Mouse (Mus musculus) CH12.LX (cell line): ENCODE results near the gene Car11.

ENCODE experiments used
- CTCF ChIP-seq, 2 experiments: IDR thresholded peaks in 1 of 2; conservative IDR thresholded peaks in 1 of 2; 2 replicates each; pipeline ENCODE4 v1.5.1; 2011 to 2012; ENCODE audit warnings: low read depth in 2 of 2, low read length in 2 of 2, improper control_type of control experiment in 1 of 2, inconsistent platforms in 1 of 2, mild to moderate bottlenecking in 1 of 2, moderate library complexity in 1 of 2
- ELF1 ChIP-seq: IDR thresholded peaks from 2 replicates; pipeline ENCODE4 v1.6.1; 2014; ENCODE audit warnings: low read depth, mild to moderate bottlenecking, inconsistent platforms, low read length, improper control_type of control experiment
- ETS1 ChIP-seq: conservative IDR thresholded peaks from 2 replicates; pipeline ENCODE4 v1.6.1; 2012; ENCODE audit warnings: low read depth, mild to moderate bottlenecking, inconsistent platforms, low read length, improper control_type of control experiment, moderate library complexity
- GABPA ChIP-seq: IDR thresholded peaks from 2 replicates; pipeline ENCODE4 v1.6.1; 2012; ENCODE audit warnings: low read depth, low read length, improper control_type of control experiment, inconsistent platforms; ENCODE audit not compliant: insufficient replicate concordance
- HCFC1 ChIP-seq: IDR thresholded peaks from 2 replicates; pipeline ENCODE4 v1.6.1; 2012; ENCODE audit warnings: low read depth, mild to moderate bottlenecking, inconsistent platforms, low read length, improper control_type of control experiment
- IRF4 ChIP-seq: IDR thresholded peaks from 2 replicates; pipeline ENCODE4 v1.6.1; 2014; ENCODE audit warnings: low read depth, mild to moderate bottlenecking, inconsistent platforms, low read length, improper control_type of control experiment
- MAX ChIP-seq: IDR thresholded peaks from 2 replicates; pipeline ENCODE4 v1.6.1; 2011; ENCODE audit warnings: low read length, improper control_type of control experiment
- MXI1 ChIP-seq: IDR thresholded peaks from 2 replicates; pipeline ENCODE4 v1.6.1; 2011; ENCODE audit warnings: mild to moderate bottlenecking, low read depth, low read length, improper control_type of control experiment
- POLR2A ChIP-seq: IDR thresholded peaks from 2 replicates; pipeline ENCODE4 v1.6.1; 2011; ENCODE audit warnings: low read depth, mild to moderate bottlenecking, improper control_type of control experiment, low read length
- SIN3A ChIP-seq: IDR thresholded peaks from 2 replicates; pipeline ENCODE4 v1.6.1; 2012; ENCODE audit warnings: low read length, improper control_type of control experiment, inconsistent platforms
- TCF12 ChIP-seq: IDR thresholded peaks from 2 replicates; pipeline ENCODE4 v1.6.1; 2014; ENCODE audit warnings: low read depth, mild to moderate bottlenecking, inconsistent platforms, low read length, improper control_type of control experiment
- ZKSCAN1 ChIP-seq: IDR thresholded peaks from 2 replicates; pipeline ENCODE4 v1.6.1; 2012; ENCODE audit warnings: low read depth, inconsistent platforms, low read length, improper control_type of control experiment, borderline replicate concordance
- ZMIZ1 ChIP-seq: IDR thresholded peaks from 2 replicates; pipeline ENCODE4 v1.6.1; 2012; ENCODE audit warnings: low read depth, mild to moderate bottlenecking, inconsistent platforms, low read length, improper control_type of control experiment
- ZNF384 ChIP-seq: IDR thresholded peaks from 2 replicates; pipeline ENCODE4 v1.6.1; 2012; ENCODE audit warnings: low read depth, low read length, improper control_type of control experiment, inconsistent platforms

- TF ChIP-seq ELF1 = no peak
- no peak for TF ChIP-seq IRF4
- TF ChIP-seq HCFC1 = no peak
- TF ChIP-seq ETS1 = no peak
- no peak for TF ChIP-seq GABPA
- no peak for TF ChIP-seq MAX
- no peak for TF ChIP-seq CTCF (conservative IDR thresholded peaks at IDR 0.05 in 1 of 2, IDR thresholded peaks at IDR 0.05 in 1 of 2; ENCODE audit: low read depth in 2 of 2, low read length in 2 of 2)
- TF ChIP-seq MXI1 = no peak
- no peak for TF ChIP-seq POLR2A
- TF ChIP-seq SIN3A = no peak
- no peak for TF ChIP-seq ZKSCAN1
- TF ChIP-seq ZMIZ1 = no peak
- no peak for TF ChIP-seq TCF12
- no peak for TF ChIP-seq ZNF384
These were observed 21.9 kb upstream of the Car11 start for GRCm38 (mm10) chr7:45677627-45678295.
